Mouse (Mus musculus): ENCODE results near the gene Gm5624.
"Not testable (repeated sequence)": the region's sequence is repeated elsewhere in the genome, so short reads cannot be mapped to it uniquely, and the experiment has no call there.

Gene Gm5624

GRCm38 (mm10) chr14:44627737-44628136 lies at the start of gene Gm5624:
Gene Gm5624, minus strand, starts transcription at chr14:44627938.
- DNase-seq (ENCODE audit: low read depth, low spot score), result not testable (repeated sequence)

- DNase-seq (ENCODE audit: low read depth, low spot score), result not testable (repeated sequence)
These were observed 36.0 kb downstream of the Gm5624 start for GRCm38 (mm10) chr14:44591765-44592164.

GRCm38 (mm10) chr14:44582853-44583252 lies 44.9 kb downstream of the Gm5624 start, which contains the start of gene Gm8247:
Gene Gm8247, plus strand, starts transcription at chr14:44583153.
- DNase-seq (ENCODE audit: low read depth, low spot score), result not testable (repeated sequence)

GRCm38 (mm10) chr14:44547961-44548360 lies 79.8 kb downstream of the Gm5624 start:
- not testable (repeated sequence) for DNase-seq (ENCODE audit: low read depth, low spot score)

- DNase-seq (ENCODE audit: low read depth, low spot score), result not testable (repeated sequence)
These were observed 109.8 kb downstream of the Gm5624 start, which contains the start of gene Gm17093 for GRCm38 (mm10) chr14:44517976-44518375. Gene Gm17093, plus strand, starts transcription at chr14:44518276.
